Mouse (Mus musculus): ENCODE data around the gene Myo16.

Gene Myo16

DNA sequence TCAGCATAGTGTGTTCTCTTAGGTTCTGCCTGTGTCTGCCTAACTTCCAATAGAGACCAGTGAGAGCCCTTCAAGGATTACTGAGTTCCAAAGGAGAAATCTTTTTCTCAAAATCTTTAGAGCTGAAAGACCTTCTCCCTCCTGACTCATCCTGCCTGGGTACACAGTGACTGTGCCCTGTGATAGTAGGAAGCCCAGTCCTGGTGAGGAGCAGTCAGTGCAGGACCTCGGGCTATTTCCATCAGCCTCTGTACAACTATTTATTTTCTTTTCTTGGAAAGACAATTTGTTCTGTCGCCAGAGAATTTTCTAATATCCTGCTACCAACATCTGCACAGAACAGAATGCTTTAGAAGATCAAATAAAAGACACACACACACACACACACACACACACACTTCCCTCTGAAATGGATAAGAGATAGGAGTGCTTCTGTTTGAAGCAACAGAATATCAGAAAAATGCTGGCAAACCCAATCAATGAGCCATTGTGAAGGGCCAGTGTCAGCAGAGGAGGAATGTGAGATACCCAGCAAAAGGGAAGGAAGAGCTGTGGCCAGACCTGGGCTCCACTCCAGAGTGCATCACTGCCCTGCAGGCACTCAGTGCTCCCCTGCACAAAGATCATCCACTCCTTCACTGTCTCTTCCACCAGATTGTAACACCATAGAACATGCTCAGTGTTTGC lies 518.3 kb downstream of the Myo16 start:
- DNase-seq (ENCODE audit: low spot score in 2 of 2), result no peak

DNA sequence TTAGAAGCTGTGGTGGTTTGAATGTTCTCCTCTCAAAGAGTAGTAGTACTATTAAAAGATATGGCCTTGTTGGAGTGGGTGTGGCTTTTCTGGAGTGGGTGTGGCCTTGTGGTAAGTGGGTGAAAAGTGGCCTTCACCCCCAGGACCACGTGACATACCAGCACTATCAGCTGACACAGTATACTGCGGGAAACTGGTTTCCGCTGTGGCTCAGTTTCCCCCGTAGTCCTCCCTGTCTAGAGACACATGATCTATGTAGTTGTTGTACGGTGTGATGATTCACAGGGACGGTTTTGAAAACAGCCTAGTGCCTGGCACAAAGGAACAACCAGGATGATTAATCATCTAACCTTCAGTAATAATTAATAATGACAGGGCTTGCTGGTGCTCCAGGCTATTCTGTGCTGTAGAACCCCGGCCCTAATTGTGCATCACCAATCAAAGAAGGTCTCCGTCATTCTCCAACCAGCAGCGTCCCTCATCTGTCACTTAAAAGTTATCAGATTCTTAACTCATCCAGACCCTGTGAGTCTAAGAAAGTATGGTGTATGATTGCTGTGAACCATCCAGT lies 524.2 kb downstream of the Myo16 start:
- no peak for DNase-seq (ENCODE audit: low spot score in 2 of 2)

GRCm38 (mm10) chr8:10681926-10682325 lies 528.2 kb downstream of the Myo16 start:
- DNase-seq (ENCODE audit: low spot score in 2 of 2), result no peak

- DNase-seq (ENCODE audit: low spot score in 2 of 2), result no peak
These were observed 529.4 kb downstream of the Myo16 start for GRCm38 (mm10) chr8:10683088-10683487.
